Mouse (Mus musculus): ENCODE data around the gene Hes5.

DNA sequence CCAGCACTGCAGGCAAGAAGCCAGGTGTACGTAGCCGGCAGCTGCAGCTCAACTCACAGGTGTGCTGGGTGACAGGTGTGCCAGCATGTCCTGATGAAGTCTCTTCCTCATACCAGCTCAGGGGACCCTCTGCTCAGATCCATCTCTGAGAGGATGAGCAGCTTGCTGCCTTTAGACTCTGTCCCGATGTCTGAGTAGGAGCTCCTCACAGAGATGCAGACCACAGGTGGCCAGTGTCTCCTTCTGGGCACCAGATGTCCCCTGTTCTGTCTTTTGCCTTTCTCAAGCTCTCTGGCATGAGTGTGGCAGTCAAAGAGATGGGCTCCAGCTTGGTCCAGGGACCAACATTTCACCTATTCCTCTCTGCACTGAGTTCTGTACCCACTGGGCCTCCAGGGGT lies 46.9 kb downstream of the Hes5 start:
- TF ChIP-seq CTCF (conservative IDR thresholded peaks at IDR 0.05; ENCODE audit: low read length) (no peak), NANOG (IDR thresholded peaks at IDR 0.05; ENCODE audit: borderline replicate concordance, low read length) (no peak)
